Mouse (Mus musculus) kidney, adult 2 months (tissue): ENCODE data around the gene Gabrg3. TPM values are rescaled to one million over a fixed set of nuclear protein-coding genes. Genes with fewer than 3 reads are reported as not detected.

Experiments
- DNase-seq: peaks from one replicate; pipeline ENCODE4 v3.0.0; 2021
- H3K27ac ChIP-seq: fragments of 200-500 bp; 2 replicates; pipeline ENCODE4 v1.5.1; 2012; ENCODE audit warnings: low read depth, low read length, control low read depth, inconsistent platforms; ENCODE audit not compliant: insufficient read depth
- H3K27me3 ChIP-seq: fragments of 200-500 bp; replicated peaks from 2 replicates; pipeline ENCODE4 v1.6.1; 2012; ENCODE audit warnings: mild to moderate bottlenecking, moderate library complexity, low read length, inconsistent platforms; ENCODE audit not compliant: control insufficient read depth, insufficient read depth
- H3K36me3 ChIP-seq: fragments of 200-500 bp; 2 replicates; pipeline ENCODE4 v1.6.1; 2012; ENCODE audit warnings: mild to moderate bottlenecking, moderate library complexity, low read length, inconsistent platforms; ENCODE audit not compliant: control insufficient read depth, insufficient read depth
- H3K4me1 ChIP-seq: fragments of 200-500 bp; 2 replicates; pipeline ENCODE4 v1.6.1; 2011; ENCODE audit warnings: low read length; ENCODE audit not compliant: control insufficient read depth, insufficient read depth
- H3K4me3 ChIP-seq: fragments of 200-500 bp; 2 replicates; pipeline ENCODE4 v1.5.1; 2011; ENCODE audit warnings: mild to moderate bottlenecking, low read depth, low read length, control low read depth; ENCODE audit not compliant: insufficient read depth
- CTCF ChIP-seq: fragments of 200-500 bp; conservative IDR thresholded peaks from 2 replicates; pipeline ENCODE4 v1.5.1; 2011; ENCODE audit warnings: low read depth, mild to moderate bottlenecking, control low read depth, low read length, moderate library complexity, mixed read lengths; ENCODE audit not compliant: insufficient read depth, insufficient read length
- POLR2A ChIP-seq: fragments of 200-500 bp; IDR thresholded peaks from one replicate; pipeline ENCODE4 v1.6.1; 2011; ENCODE audit warnings: low read depth, low read length, control low read depth
- WGBS: fragments of 180-500 bp; shearing (Covaris S2); methylation state at CpG from one replicate; pipeline ENCODE4 v1.1.7; 2018; 5-methylcytosine and 5-hydroxymethylcytosine counted together
- polyA plus RNA-seq: library from polyadenylated mRNA; depleted of rRNA; stranded (reverse); fragments of >200 nt; gene quantifications from 2 replicates; pipeline ENCODE4 v1.2.3, GENCODE M21; 2012

Gene Gabrg3
- polyA plus RNA-seq, 1 experiment = 0.13 TPM

DNA sequence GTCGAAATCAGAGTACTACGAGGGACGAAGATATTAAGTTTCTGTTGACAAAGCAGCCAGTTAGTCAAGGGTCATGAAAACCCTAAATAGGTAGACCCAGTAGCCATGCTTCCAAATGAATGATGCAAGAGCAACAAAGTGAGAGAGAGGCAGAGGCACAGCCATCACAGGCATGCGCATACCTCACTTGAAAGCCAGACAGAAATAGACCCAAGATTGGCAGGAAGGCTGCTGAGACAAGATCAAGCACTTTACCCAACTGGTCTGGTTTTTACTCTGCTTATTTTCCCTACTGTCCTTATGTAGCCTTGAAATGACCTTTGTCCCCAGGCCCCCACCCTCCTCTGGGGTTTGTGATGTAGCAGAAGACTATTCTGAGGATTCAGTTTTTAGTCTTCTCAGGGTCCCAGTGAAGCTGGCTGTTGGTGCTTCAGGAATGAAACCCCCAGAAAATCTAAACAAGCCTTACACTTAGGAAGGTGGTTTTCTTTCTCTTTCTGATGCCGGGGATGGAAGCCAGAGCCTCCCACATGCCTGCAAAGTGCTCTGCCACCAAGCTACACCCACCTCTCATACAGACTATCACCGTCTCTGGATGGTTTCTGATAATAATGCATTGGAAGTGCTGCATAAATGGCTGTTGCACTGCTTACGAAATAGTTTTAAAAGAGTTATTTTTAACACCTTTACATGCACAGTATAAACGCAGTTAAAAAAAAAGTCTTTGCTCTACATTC, 30.3 kb downstream of the Gabrg3 start:
- no peak for DNase-seq
- TF ChIP-seq POLR2A (no peak), CTCF (no peak)
- H3K4me3 ChIP-seq = no peak overlapping the region
- WGBS = 69% methylated on average over 8 of the region's 8 CpGs
- no peak overlapping the region for H3K27ac ChIP-seq
- no peaks in the 10 kb centered on the region for H3K36me3 ChIP-seq
- H3K4me1 ChIP-seq = no peaks in the 10 kb centered on the region
- H3K27me3 ChIP-seq = no peaks in the 10 kb centered on the region

DNA sequence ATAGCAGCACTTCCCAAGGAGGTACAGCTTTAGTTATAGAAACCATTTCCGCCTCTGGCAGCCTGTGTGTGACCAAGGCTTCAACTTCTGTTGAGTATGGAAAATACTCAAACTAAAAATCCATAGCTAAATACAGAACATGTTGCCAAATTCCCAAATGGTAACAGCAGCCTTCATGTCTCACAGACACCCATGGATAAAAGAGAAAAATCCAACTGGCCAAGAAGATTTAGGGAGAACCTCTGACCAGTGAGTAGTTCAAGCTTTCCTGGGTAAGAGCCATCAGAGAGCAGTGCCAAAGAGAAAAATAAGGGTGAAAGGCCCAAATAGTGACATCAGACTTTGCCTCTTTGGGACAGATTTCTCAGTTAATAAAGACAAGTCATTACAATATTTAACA, 38.2 kb downstream of the Gabrg3 start:
- no peak overlapping the region for H3K4me3 ChIP-seq
- no peaks in the 10 kb centered on the region for H3K4me1 ChIP-seq
- H3K36me3 ChIP-seq = no peaks in the 10 kb centered on the region
- peak; percentile 39 for DNase-seq
- TF ChIP-seq CTCF (no peak), POLR2A (no peak)
- 78% methylated on average over 1 of the region's 1 CpGs for WGBS
- no peak overlapping the region for H3K27ac ChIP-seq
- H3K27me3 ChIP-seq = no peaks in the 10 kb centered on the region

DNA sequence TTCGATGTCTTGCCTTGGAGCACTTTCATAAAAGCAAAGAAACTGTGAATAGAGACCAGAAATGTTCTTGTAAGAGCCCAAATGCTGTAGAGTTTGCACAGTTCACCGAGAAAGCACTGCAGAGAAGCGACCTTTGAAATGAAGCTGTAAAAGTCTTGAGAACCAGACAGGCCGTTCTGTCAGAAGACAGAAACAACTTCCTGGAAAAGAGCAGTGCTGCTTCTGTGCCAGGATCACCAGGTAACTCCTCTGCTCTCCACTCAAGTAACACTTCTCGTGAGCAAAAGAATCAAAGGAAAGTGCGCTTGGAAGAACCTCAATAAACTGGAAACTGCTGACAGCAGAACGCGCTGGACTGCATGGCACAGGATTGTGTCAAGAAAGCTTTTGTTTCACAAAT, 45.1 kb downstream of the Gabrg3 start:
- no peak overlapping the region for H3K4me3 ChIP-seq
- no peaks in the 10 kb centered on the region for H3K36me3 ChIP-seq
- no peaks in the 10 kb centered on the region for H3K27me3 ChIP-seq
- H3K4me1 ChIP-seq = no peaks in the 10 kb centered on the region
- 52% methylated on average over 8 of the region's 8 CpGs for WGBS
- TF ChIP-seq CTCF (no peak), POLR2A (no peak)
- H3K27ac ChIP-seq = no peak overlapping the region
- DNase-seq = peak; percentile 69

DNA sequence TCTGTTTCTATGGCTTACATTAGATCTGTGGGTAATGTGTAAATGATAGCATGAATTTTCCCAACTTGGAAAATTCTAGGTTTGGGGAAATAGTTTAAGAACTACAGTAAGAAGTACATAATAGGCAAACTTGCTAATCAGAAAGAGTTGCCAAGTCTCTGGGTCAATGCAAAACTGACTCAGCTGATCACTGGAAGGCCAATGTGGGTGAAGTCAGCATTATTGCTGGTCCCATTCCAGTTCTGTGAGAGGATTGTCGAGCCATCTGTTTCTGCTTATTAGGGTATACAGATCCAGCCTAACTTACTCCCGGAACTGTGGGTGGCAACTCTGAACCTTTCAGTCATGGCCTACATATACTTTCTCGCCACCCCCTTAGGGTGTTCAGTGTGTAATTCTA, 55.8 kb downstream of the Gabrg3 start:
- no peak overlapping the region for H3K4me3 ChIP-seq
- TF ChIP-seq POLR2A = no peak
- TF ChIP-seq CTCF = no peak
- WGBS = 85% methylated on average over 3 of the region's 3 CpGs
- no peak for DNase-seq
- H3K36me3 ChIP-seq = no peaks in the 10 kb centered on the region
- no peaks in the 10 kb centered on the region for H3K4me1 ChIP-seq
- H3K27ac ChIP-seq = no peak overlapping the region
- H3K27me3 ChIP-seq = no peaks in the 10 kb centered on the region

DNA sequence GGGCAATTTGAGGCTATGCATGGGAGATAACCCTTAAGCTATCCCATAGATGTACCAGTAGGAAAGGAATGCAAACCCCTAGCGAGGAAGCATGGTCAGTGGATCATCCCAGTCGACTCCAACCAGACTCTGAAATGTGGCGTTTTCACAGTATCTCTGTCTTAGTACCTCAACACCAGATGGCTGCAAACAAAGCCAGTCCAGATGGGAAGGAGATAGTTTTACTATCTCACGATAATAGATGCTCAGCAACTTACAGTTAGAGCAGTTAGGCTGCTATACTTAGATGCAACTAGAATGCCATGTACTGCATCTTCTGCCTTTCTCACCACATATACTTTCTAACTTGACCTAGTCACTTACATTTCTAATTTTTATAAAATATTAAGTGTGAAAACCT, 56.7 kb downstream of the Gabrg3 start:
- H3K27me3 ChIP-seq = no peaks in the 10 kb centered on the region
- H3K4me3 ChIP-seq = no peak overlapping the region
- no peak overlapping the region for H3K27ac ChIP-seq
- 82% methylated on average over 4 of the region's 4 CpGs for WGBS
- no peak for DNase-seq
- no peaks in the 10 kb centered on the region for H3K36me3 ChIP-seq
- no peak for TF ChIP-seq CTCF
- no peak for TF ChIP-seq POLR2A
- H3K4me1 ChIP-seq = no peaks in the 10 kb centered on the region

DNA sequence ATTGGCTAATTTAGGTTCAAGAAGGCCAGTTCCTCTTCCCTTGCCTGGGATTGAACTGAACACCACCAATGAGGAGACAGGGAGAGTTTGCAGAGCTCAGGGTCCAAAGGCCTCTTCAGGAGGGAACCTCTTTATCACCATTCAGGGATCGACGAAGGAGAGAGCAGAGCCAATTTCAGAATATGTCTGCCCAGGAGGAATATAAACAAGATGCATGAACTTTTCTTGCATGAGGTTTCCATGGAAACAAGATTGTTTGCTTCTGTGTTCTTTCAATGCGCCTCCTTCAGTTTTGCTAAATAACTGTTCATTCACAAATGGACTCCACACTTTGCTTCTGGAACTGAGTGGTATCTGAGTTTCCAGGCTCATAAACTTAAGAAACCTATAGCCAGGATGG, 62.5 kb downstream of the Gabrg3 start:
- WGBS = 82% methylated on average over 3 of the region's 3 CpGs
- no peak for DNase-seq

DNA sequence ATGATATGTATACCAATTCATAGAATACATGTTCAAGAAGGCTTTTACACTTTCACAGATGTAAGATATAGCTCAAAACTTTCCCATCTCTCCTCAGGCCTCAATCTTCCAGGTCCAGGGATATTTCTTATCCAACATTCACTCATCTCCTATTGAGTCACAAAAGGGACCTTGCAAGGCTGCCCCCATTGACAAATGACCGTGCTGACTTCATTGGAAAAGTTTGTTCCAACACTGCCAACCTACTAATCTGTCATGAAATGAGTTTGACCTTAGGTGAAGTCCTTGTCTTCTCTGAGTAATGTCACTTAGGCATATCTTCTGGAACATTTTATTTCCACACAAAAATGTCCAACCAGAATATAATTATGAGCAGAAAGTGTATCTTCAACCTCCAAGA, 64.9 kb downstream of the Gabrg3 start:
- H3K4me3 ChIP-seq = no peak overlapping the region
- H3K27ac ChIP-seq = no peak overlapping the region
- 75% methylated on average over 1 of the region's 1 CpGs for WGBS
- H3K4me1 ChIP-seq = no peaks in the 10 kb centered on the region
- TF ChIP-seq CTCF = no peak
- TF ChIP-seq POLR2A = no peak
- DNase-seq = no peak
- no peaks in the 10 kb centered on the region; the same call in 1 of the 2 replicates for H3K27me3 ChIP-seq
- no peaks in the 10 kb centered on the region for H3K36me3 ChIP-seq

More for the DNA sequence above, 62.5 kb downstream of the Gabrg3 start:
- no peaks in the 10 kb centered on the region for H3K36me3 ChIP-seq
- no peak overlapping the region for H3K4me3 ChIP-seq
- no peaks in the 10 kb centered on the region for H3K4me1 ChIP-seq
- no peaks in the 10 kb centered on the region; the same call in 1 of the 2 replicates for H3K27me3 ChIP-seq
- no peak overlapping the region for H3K27ac ChIP-seq
- TF ChIP-seq POLR2A (no peak), CTCF (no peak)

DNA sequence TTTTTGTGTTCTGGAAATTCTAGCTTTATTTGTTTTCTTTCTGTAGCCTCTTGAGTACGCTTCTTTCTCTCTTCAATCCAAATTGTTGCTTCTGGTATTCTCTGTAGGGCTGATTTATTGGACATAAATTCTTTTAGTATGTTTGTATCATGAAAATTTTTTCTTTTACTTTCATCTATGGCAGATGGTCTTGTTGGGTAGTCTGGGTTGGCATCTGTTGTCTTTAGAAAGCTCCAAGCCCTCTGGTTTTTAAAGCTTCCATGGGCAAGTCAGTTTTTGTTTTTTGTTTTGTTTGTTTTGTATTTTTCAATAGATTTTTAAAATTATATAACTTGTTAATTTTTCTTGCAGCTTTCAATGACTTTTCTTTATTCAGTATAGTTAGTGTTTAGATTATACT, 72.0 kb downstream of the Gabrg3 start:
- DNase-seq = no peak
- no peaks in the 10 kb centered on the region for H3K36me3 ChIP-seq
- no peaks in the 10 kb centered on the region for H3K4me1 ChIP-seq
- TF ChIP-seq POLR2A (no peak), CTCF (no peak)
- H3K4me3 ChIP-seq = no peak overlapping the region
- H3K27ac ChIP-seq = no peak overlapping the region
- H3K27me3 ChIP-seq = no peaks in the 10 kb centered on the region
- WGBS = 75% methylated on average over 1 of the region's 1 CpGs
